Mouse (Mus musculus): Measurements from ENCODE around the gene Wnk4. TPM values are rescaled to one million over a fixed set of nuclear protein-coding genes. Genes with fewer than 3 reads are reported as not detected.

The Wnk4 gene
- total RNA-seq (2021) = 1 to 10 TPM; 4.3 to 8.4 TPM

DNA sequence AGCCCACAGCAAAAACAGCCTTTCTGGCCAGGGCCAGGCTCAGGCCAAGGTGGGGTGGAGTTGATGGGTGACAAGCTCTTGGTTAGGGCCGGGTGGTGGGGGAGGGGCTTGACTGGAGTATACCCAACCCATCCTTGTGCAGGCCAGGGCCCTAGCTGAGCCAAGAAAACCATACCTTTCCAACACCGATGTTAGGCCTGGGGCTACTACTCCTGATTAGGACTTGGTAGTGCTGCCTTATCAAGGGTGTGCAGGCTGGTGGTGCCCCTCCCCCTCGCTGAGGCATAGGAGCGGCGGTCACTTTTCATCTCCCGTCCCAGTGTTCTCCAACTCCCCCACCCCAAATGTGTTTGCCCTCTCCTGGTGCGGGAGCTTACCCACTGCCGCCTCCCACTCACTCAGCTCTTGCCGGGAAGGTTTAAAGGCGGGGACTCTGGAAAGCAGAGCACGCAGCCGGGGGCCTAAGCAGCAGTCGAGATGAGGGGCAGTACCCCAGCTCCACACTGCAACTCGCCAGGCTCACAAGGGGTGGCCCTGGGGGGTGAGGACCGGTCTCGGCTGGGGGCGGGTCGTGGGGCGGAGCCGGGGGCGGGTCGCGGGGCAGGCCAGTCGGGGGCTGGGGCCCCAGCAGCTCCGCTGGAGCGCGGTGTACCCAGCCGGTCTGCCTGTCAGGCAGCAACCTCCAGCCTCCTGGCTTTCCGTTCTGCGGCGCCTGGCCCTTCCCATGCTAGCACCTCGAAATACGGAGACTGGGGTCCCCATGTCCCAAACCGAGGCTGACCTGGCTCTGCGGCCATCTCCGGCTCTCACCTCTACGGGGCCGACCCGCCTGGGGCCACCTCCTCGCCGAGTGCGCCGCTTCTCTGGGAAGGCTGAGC is at the start of gene Wnk4:
Gene Wnk4, plus strand, starts transcription at position 620 of the 878 bp plus-strand sequence.
- DNase-seq (ENCODE audit: low spot score in 2 of 2) = no peak
- intact Hi-C loops (cut with DNase I) = no loop called here

DNA sequence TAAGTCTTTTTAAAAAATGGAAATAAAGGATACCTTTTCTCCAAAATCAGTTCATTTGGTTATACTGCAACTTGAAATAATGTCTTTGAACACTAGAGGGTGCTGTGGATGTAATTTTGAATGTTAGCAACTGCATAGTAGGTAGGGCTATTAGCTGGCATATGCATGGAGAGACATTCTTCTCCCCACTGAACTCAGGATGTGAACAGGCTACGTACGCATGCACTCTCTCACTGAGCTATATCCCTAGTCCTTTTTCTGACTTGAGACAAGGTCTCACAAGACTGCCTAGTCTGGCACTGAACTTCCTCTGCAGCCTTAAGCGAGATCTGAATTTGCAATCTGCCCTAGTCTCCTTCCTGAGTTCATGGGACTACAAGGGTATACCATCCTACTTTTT is 48.4 kb upstream of the Wnk4 start:
- no peak for DNase-seq (ENCODE audit: low spot score in 2 of 2)
- intact Hi-C loops (cut with DNase I) = loop anchor here (2.0 to 5.0 kb wide), 3 partner anchors 37 to 185 kb away; partner anchors contain the start of gene Becn1

- intact Hi-C loops (cut with DNase I) = no loop called here
- DNase-seq (ENCODE audit: low spot score in 2 of 2) = no peak
These were observed 43.4 kb upstream of the Wnk4 start for GRCm38 (mm10) chr11:101216936-101217335.

DNA sequence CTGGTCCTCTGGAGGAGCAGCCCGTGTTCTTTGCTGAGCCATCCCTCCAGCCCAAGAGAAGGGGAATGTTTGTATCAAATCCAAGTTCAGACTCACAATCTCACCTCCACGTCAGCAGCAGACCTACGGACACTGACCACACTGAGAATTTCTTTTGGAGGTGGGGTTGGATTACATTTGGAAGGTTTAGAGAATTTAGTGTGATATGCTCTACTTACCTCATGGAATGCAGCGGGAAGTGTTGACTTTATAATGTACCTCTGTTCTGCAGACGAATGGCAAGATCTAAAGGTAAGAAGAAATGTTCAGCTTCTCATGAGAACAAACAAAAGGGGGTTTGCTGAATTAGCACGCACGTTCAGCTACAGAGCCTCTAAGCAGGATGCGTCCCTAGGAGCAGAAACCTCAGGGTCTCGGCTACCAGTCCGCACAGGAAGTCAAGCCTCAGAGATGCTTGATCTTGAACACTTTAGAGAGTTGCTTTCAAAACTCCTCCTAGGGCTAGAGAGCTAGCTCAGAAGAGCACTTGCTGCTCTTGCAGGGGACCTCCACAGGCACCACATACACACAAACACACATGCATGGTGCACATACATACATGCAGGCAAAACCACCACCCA is 41.8 kb upstream of the Wnk4 start:
- intact Hi-C loops (cut with DNase I) = no loop called here
- DNase-seq (ENCODE audit: low spot score in 2 of 2) = no peak

- intact Hi-C loops (cut with DNase I) = no loop called here
These were observed 39.5 kb upstream of the Wnk4 start for GRCm38 (mm10) chr11:101220853-101221252.

GRCm38 (mm10) chr11:101221306-101221986 is 38.9 kb upstream of the Wnk4 start:
- intact Hi-C loops (cut with DNase I) = no loop called here
- no peak for DNase-seq (ENCODE audit: low spot score in 2 of 2)

More at GRCm38 (mm10) chr11:101220853-101221252, 39.5 kb upstream of the Wnk4 start:
- no peak for DNase-seq (ENCODE audit: low spot score in 2 of 2)

GRCm38 (mm10) chr11:101224337-101224736 is 36.0 kb upstream of the Wnk4 start:
- no peak for DNase-seq (ENCODE audit: low spot score in 2 of 2)
- intact Hi-C loops (cut with DNase I) = no loop called here

- intact Hi-C loops (cut with DNase I) = no loop called here
- no peak for DNase-seq (ENCODE audit: low spot score in 2 of 2)
These were observed 34.9 kb upstream of the Wnk4 start for GRCm38 (mm10) chr11:101225331-101226064.

DNA sequence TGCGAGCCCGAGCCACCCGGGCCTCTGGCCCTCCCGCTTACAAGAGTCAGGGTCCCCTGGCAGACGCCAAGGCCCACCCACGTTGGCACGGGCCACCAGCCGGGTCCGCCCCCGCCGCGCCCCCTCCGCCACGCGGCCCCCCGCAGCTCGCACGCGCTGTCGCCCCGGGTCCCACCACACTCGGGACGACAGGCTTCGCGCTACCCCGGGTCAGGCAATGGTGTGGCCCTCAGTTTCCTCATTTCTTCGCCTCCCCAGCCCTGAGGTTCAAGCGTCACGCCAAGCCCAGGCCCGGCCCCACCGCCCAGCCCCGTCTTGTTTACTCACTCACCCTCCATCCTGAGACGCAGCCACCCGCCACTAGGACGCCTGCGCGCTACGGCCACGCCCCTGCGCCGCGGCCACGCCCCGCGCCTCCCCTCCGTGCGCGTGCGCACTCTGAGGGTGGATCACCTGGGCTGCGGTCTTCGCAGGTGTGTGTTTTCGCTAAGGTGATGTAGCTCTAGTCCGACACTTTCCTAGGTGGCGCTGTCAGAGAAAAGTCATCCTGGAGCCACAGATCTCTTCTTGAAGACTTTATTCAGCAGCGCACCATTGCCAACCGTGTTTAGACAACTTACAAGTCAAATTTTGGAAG is 34.2 kb upstream of the Wnk4 start, which contains the start of gene Ezh1:
Gene Ezh1, minus strand, starts transcription at position 399 of the 637 bp plus-strand sequence.
- peak; percentile 91 for DNase-seq (ENCODE audit: low spot score in 2 of 2)
- intact Hi-C loops (cut with DNase I) = no loop called here

DNA sequence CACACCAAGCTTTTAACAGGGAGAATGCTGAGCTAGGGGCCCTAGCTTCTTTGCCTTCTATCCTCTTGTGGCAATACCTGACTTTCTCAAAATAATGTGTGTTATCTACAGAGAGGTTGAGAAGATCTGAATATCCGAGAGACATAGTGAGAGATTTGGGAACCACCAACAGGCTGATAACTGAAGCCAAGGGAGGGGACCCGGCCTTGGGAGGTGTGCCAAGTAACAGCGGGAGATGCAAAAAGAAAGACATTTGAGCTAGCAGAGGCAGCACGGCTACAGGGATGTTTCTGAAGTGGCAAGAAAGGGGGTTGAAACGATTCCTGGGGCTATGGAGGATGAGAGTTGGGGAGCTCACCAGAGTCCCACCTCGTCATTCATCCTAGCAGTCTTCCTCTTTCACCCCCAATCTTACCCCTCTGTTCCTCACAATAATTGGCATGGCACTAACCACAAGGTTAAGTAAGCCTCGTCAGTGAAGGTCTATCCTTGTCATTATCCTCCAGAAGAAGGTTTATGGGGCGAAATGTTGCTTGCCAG is 30.9 kb upstream of the Wnk4 start:
- no peak for DNase-seq (ENCODE audit: low spot score in 2 of 2)
- intact Hi-C loops (cut with DNase I) = no loop called here

- intact Hi-C loops (cut with DNase I) = no loop called here
- DNase-seq (ENCODE audit: low spot score in 2 of 2) = no peak
These were observed 30.3 kb upstream of the Wnk4 start for GRCm38 (mm10) chr11:101230061-101230511.

DNA sequence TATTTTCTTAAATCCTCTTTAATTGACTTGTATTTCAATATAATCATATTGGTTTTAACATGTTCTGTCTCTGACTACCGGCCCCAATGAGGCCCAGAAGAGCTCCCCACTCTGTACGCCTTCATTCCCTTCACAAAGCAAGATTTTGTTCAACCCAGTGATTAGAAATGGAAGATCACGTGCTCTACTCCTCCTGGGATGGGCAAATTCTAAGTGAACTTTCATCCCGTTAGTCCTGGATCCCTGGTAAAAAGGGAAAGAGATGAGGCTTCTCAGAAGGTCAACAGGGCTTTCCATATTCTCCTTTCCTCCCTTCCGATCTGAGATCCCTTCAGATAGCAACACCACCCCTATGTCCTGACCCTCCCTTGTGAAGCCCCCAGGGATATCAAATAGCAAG is 29.8 kb upstream of the Wnk4 start:
- DNase-seq (ENCODE audit: low spot score in 2 of 2) = no peak
- intact Hi-C loops (cut with DNase I) = no loop called here

DNA sequence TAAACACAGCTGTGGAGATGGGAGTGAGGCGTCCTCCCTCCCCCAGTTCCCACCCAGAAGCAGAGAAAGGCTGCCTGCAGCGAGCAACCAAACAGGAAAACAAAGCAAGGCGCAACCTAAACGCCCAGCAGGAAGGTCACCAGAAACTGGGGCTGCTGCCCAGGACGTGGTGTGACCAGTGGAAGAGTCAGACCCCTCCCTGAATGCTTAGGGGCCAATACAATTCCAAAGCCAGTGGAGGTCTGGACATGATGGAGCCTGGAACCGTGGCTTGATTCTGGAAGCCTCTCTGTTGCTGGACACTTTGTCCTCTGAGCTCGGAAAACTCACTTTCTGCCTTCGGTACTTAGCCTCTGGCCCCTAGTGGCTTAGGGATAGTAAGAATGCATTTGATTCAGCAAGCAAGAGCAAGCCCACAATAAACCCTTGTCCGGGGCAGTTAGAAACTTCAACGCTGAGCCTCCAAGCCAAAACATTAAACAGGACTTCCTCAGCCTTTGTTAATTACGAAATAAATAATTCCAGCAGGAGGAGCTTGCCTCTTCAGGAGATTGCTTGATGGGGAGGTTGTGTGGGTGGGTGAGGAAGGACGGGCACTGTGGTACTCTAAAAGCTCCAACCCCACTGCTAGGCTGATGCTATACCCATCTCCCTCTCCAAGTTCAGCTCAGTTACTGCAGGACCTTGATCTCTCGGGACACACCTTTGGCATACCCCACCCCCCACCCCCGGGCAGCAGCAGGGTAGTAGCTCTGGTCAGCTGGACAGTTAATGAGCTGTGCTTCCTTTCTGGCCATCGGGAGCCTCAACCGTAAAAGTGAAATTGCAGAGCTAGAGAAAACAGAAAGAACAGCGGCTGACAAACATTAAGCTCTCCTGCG is 29.1 kb upstream of the Wnk4 start:
- peak; percentile 11 to 31 for DNase-seq (ENCODE audit: low spot score in 2 of 2)
- intact Hi-C loops (cut with DNase I) = no loop called here

GRCm38 (mm10) chr11:101232010-101232839 is 28.1 kb upstream of the Wnk4 start:
- intact Hi-C loops (cut with DNase I) = no loop called here
- DNase-seq (ENCODE audit: low spot score in 2 of 2) = no peak

DNA sequence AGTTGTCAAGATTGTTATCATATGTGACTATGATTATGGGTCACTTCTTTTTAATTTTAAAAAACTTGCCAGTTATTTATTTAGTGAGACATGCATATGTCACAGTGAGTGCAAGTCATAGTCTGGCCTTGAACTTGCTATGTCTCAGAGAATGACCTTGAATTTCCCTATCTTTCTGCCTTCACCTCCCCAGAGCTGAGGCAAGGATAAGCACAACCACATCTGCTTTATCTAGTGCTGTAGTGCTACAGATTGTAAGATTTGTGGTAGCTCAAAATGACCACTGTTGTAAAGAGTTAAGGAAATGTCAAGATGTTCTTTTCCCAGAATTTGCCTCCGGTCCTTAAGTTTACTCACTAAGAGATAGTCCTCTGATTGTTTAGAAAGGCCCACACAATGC is 27.1 kb upstream of the Wnk4 start:
- DNase-seq (ENCODE audit: low spot score in 2 of 2) = no peak
- intact Hi-C loops (cut with DNase I) = no loop called here

DNA sequence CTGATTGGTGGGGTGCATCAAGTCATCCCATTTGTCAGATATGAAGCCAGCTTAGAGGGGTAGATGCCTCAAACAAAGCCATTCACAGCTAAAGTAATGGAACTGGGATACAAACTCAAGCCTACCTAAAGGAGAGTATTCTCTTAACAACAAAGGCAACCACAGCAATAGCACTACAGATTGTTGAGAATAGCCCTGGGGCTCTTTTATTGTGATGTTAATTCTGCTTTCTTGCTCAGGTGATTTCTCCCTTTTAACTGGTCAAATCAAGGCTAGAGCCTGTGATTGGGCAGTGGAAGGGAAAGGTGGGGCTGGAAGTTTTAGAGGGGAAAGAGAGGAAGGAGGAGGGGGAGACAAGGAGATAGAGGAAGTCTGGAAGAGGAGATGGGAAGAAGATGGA is 26.2 kb upstream of the Wnk4 start:
- intact Hi-C loops (cut with DNase I) = no loop called here
- no peak for DNase-seq (ENCODE audit: low spot score in 2 of 2)

GRCm38 (mm10) chr11:101235429-101235828 is 24.9 kb upstream of the Wnk4 start:
- no peak for DNase-seq (ENCODE audit: low spot score in 2 of 2)
- intact Hi-C loops (cut with DNase I) = no loop called here
